Mouse (Mus musculus) T-helper 1 cell (primary cell): ENCODE measurements around the gene Hist1h2ab.

Source experiments
- in situ Hi-C: fragments of 300-600 bp; cut with MboI, MseI; formaldehyde crosslinking; loops from one replicate; pipeline ENCODE4 v1.15.1; 2025; ENCODE audit warnings: high pct_unique_total_duplicates

Gene Hist1h2ab

DNA sequence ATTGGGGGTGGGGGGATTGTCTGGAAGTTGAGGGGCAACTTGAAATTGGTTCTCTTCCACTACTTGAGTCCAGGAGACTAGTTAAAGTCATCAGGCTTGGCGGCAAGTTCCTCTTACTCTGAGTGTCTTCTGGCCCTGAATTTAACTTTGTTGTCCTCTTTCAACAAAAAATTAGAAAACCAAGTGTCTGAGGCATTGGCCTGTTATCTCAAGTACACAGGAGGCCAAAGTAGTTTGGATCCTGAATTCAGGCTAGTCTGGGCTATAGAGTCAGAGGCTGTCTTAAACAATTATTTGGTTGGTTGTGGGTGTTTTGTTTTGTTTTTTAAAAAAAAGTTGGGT lies 14.2 kb downstream of the Hist1h2ab start:
- in situ Hi-C loops: loop anchor here (10.0 to 25.0 kb wide), 3 partner anchors 850 to 1978 kb away; partner anchors contain the start of genes Gmnn, Hist1h1b, Hist1h2an and Hist1h2bp

DNA sequence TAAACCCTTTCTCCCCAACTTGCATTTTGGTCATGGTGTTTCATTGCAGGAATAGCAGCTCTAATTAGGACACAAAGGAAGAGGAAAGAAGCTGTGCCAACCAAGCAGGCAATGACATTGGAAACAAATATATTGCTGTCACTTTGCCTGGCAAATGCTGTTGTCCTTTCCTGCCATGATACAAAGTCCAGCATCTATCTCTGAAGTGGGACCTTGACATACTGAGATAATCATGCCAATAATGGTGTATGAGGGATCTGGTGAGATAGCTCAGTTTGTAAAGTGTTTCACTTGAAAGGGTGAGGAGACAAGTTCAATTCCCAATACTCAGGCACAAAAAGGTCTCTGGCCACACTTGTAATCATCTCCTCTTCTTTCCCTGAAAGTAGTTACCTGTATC lies 15.8 kb downstream of the Hist1h2ab start:
- in situ Hi-C loops: loop anchor here (10.0 to 25.0 kb wide), 3 partner anchors 848 to 1979 kb away; partner anchors contain the start of genes Gmnn, Hist1h1b, Hist1h2an and Hist1h2bp

DNA sequence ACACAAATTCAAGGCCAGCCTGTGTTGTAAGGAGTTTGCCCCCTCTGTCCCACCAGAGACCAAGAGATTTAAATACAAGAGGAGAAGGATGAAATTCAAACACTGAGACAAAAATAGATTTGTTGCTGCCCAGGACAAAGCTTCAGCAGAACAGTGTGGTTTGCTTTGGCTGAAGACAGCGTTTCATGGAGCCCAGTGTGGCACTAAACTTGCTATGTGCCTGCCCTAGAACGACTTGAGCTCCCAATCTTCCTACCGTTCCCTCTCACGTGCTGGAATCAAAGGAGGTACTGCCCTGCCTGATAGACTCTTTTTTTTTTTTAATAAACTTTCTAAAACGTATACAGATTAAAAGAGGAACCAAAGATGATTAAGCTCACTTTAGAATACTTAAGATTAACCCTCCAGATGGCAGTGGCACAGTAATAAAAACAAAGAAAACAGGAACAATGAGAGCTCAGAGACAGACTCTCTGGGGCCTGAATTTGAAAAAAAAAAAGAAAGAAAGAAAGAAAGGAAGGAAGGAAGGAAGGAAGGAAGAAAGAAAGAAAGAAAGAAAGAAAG lies 18.0 kb downstream of the Hist1h2ab start:
- in situ Hi-C loops: loop anchor here (10.0 to 25.0 kb wide), 3 partner anchors 846 to 1982 kb away; partner anchors contain the start of genes Gmnn, Hist1h1b, Hist1h2an and Hist1h2bp

DNA sequence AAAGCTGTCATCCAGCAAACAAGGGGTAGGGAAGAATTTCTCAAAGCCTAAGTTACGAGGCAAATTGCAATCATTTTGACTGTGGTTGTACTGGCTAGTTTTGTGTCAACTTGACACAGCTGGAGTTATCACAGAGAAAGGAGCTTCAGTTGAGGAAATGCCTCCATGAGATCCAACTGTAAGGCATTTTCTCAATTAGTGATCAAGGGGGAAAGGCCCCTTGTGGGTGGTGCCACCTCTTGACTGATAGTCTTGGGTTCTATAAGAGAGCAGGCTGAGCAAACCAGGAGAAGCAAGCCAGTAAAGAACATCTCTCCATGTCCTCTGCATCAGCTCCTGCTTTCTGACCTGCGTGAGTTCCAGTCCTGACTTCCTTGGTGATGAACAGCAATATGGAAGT lies 18.7 kb downstream of the Hist1h2ab start, which contains the start of gene Trim38:
TSS of gene Trim38 (plus strand) at position 301 of the 400 bp plus-strand sequence.
- in situ Hi-C loops: loop anchor here (10.0 to 25.0 kb wide), 3 partner anchors 845 to 1982 kb away; partner anchors contain the start of genes Gmnn, Hist1h1b, Hist1h2an and Hist1h2bp

DNA sequence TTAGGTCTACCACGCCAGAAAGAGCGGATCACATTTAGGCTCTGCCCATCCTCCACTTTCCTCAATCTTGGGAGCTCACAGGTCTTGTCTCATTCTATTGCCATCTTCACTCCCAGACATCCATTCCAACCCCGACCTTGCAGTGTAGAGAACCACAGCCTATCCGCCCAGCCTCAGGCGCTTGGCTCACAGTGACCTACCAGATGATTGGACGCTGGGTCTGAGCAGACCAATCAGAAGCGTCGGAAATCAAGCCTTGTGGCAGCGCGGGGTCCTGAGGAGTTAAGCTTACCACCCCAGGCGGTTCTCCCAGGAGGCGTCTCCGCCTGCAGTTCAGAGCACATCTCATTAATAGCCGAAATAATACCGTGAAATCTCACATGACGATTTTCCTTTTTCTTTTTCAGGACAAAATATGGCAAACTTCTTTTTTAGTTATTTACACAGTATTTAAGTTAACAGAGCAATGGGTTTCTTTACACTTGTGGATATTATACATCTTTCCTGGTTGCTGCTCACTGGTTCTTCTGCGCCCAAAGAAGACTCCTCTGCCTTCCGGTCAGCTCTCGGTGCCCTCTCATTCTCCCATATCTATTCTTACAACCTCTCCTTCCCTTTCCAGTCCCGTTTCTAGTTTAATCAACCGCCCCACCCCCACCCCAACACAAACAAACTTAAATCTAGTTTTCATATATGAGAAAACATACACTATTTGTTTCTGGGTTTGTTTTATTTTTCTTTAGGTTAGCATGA lies 21.8 kb downstream of the Hist1h2ab start:
- in situ Hi-C loops: loop anchor here (25.0 kb wide), 2 partner anchors 990 to 1985 kb away; partner anchors contain the start of genes Gmnn, Hist1h1b, Hist1h2an and Hist1h2bp

DNA sequence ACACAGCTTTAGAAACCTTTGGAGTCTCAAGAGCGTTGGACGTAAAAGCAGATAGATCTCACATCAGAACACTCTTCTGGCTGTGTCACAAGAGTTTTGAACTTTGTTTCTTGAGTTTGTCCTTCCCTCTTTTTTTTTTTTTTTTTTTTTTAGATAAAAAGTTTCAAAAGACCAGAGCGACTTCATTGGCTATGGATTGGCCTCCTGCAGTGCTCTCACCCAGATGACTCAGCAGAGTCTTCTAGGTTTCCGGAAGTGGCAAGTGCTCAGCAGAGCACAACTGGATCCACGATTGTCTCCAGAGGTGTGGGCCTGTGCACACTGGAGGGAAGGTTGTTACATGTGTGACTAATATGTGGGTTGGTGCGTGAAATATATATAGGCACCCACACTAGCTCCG lies 27.4 kb downstream of the Hist1h2ab start:
- in situ Hi-C loops: no loop called here

DNA sequence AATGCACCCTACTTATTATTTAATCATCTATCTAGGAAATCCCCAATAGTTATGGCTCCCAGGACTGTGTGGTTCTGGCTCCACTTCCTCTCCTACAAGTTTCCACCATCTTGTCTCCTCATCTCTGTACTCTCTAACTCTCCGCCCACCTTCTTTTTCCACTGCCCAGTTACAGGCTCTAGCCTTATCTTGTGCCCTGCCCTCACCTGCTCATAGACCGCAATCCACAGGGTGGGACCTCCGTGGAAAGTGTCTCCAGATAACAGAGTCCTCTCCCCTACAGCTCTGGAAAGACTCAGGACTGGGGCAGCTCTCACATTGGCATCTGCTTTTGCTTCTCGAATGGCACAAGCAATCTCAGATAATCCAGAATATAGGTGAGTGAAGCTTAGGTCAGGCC lies 28.1 kb downstream of the Hist1h2ab start:
- in situ Hi-C loops: no loop called here

DNA sequence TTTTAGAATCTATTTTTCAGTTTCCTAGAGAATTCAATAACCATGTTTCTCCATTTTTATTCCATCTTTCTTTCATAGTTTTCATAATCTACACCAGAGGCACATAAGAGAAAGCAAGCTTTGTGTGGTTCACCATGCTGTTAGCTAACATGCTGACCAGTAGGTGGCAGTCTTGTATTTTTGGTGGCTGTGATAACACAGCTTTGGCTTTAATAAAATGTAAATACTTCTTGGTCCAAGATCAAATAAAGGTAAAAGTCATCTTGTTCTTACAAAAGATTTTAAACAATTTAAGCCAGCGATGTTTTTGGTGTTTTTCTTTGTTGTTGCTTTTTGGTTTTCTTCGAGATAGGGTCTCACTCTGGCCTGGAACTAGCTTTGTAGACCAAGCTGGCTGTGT lies 41.6 kb downstream of the Hist1h2ab start:
- in situ Hi-C loops: no loop called here

DNA sequence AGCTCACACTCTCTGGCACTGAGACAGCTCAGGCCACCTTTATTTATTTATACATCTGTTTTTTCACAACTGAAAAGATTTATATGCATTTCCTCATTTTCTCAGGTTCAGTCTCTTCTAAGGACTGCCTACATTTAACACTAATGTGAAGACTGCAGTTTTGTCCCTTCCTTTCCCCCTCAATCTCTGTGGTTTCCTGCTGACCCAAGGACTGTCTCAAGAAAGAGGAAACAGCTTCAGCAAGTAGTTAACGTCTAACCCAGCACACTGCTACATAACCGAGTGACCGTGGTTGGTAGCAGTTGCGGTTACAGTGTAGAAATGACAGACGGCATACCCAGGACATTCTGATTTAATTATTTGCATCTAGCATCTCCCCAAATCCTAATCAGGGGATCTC lies 48.5 kb downstream of the Hist1h2ab start:
- in situ Hi-C loops: loop anchor here (5.0 kb wide), 1 partner anchor 73 kb away; no protein-coding TSS in a partner anchor
